Mouse (Mus musculus) olfactory bulb, adult 2 months (tissue): Measurements from ENCODE around the gene Zfp668. TPM values are rescaled to one million over a fixed set of nuclear protein-coding genes. Genes with fewer than 3 reads are reported as not detected.

Source experiments
- H3K27ac ChIP-seq: fragments of 200-500 bp; 2 replicates; pipeline ENCODE4 v1.5.1; 2012; ENCODE audit warnings: low read depth, low read length; ENCODE audit not compliant: insufficient read depth
- H3K4me1 ChIP-seq: fragments of 200-500 bp; 2 replicates; pipeline ENCODE4 v1.6.1; 2012; ENCODE audit warnings: low read length; ENCODE audit not compliant: control insufficient read depth, insufficient read depth
- H3K4me3 ChIP-seq: fragments of 200-500 bp; 2 replicates; pipeline ENCODE4 v1.5.1; 2012; ENCODE audit warnings: mild to moderate bottlenecking, low read depth, low read length, moderate library complexity; ENCODE audit not compliant: insufficient read depth
- CTCF ChIP-seq: fragments of 200-500 bp; IDR thresholded peaks from 2 replicates; pipeline ENCODE4 v1.5.1; 2012; ENCODE audit warnings: low read depth, mild to moderate bottlenecking, low read length, moderate library complexity; ENCODE audit not compliant: insufficient read depth
- POLR2A ChIP-seq: fragments of 200-500 bp; IDR thresholded peaks from 2 replicates; pipeline ENCODE4 v1.6.1; 2012; ENCODE audit warnings: mild to moderate bottlenecking, low read depth, low read length, moderate library complexity; ENCODE audit not compliant: insufficient read depth
- WGBS: fragments of 180-500 bp; shearing (Covaris S2); methylation state at CpG from one replicate; pipeline ENCODE4 v1.1.7; 2018; 5-methylcytosine and 5-hydroxymethylcytosine counted together
- polyA plus RNA-seq: library from polyadenylated mRNA; stranded (reverse); fragments of >200 nt; gene quantifications from 2 replicates; pipeline ENCODE4 v1.2.4, GENCODE M21; 2012; ENCODE audit warnings: low replicate concordance; ENCODE audit not compliant: missing spikeins, insufficient read depth, insufficient read length

The Zfp668 gene
- polyA plus RNA-seq, 1 experiment = not detected

GRCm38 (mm10) chr7:127814241-127814921, 62.2 kb downstream of the Zfp668 start:
- peak overlapping the region; percentile 84 for H3K27ac ChIP-seq
- no peak for TF ChIP-seq POLR2A
- TF ChIP-seq CTCF = no peak
- peaks cover 54% of the 10 kb centered on the region for H3K4me1 ChIP-seq
- WGBS = 17% methylated on average over 19 of the region's 19 CpGs
- H3K4me3 ChIP-seq = no peak overlapping the region

- TF ChIP-seq POLR2A (no peak), CTCF (no peak)
- H3K4me1 ChIP-seq = peaks cover 50% of the 10 kb centered on the region
- whole genome bisulfite sequencing = 22% methylated on average over 4 of the region's 4 CpGs
- peak overlapping the region; percentile 84 for H3K27ac ChIP-seq
- no peak overlapping the region for H3K4me3 ChIP-seq
These were observed 62.8 kb downstream of the Zfp668 start for GRCm38 (mm10) chr7:127813821-127814220.

Other genes with a start within 250 kb of the Zfp668 start
- not detected in 2 replicates for gene Bcl7c, start 167.9 kb downstream of the Zfp668 start, polyA plus RNA-seq
- gene Ctf1, start 164.1 kb downstream of the Zfp668 start, polyA plus RNA-seq = not detected in 2 replicates
- not detected in 2 replicates for gene Ctf2, start 144.7 kb downstream of the Zfp668 start, polyA plus RNA-seq
- gene Fbxl19, start 132.3 kb downstream of the Zfp668 start, polyA plus RNA-seq = not detected in 2 replicates
- not detected in 2 replicates for gene Orai3, start 107.0 kb downstream of the Zfp668 start, polyA plus RNA-seq
- 526 TPM in 1 of 2 replicates, not detected in the other for gene Setd1a, start 100.2 kb downstream of the Zfp668 start, polyA plus RNA-seq
- gene Gm49388, start 91.2 kb downstream of the Zfp668 start, polyA plus RNA-seq = not detected in 2 replicates
- gene Hsd3b7, start 76.2 kb downstream of the Zfp668 start, polyA plus RNA-seq = not detected in 2 replicates
- gene Stx4a, start 52.5 kb downstream of the Zfp668 start, polyA plus RNA-seq = not detected in 2 replicates
- 303 TPM in 1 of 2 replicates, not detected in the other for gene Stx1b, start 52.3 kb downstream of the Zfp668 start, polyA plus RNA-seq
- not detected in 2 replicates for gene Zfp646, start 607 bp downstream of the Zfp668 start, polyA plus RNA-seq
- not detected in 2 replicates for gene Prss53, start 14.1 kb upstream of the Zfp668 start, polyA plus RNA-seq
- gene Gm21974, start 18.6 kb upstream of the Zfp668 start, polyA plus RNA-seq = not detected in 2 replicates
- not detected in 2 replicates for gene Vkorc1, start 18.8 kb upstream of the Zfp668 start, polyA plus RNA-seq
- gene Bckdk, start 27.3 kb upstream of the Zfp668 start, polyA plus RNA-seq = not detected in 2 replicates
- gene Kat8, start 35.7 kb upstream of the Zfp668 start, polyA plus RNA-seq = not detected in 2 replicates
- gene Prss8, start 53.3 kb upstream of the Zfp668 start, polyA plus RNA-seq = not detected in 2 replicates
- gene Prss36, start 69.9 kb upstream of the Zfp668 start, polyA plus RNA-seq = not detected in 2 replicates
- 1,012 and 1,678 TPM in 2 replicates for gene Fus, start 90.6 kb upstream of the Zfp668 start, polyA plus RNA-seq
- gene Pycard, start 117.0 kb upstream of the Zfp668 start, polyA plus RNA-seq = 340 TPM in 1 of 2 replicates, not detected in the other
- gene Trim72, start 127.1 kb upstream of the Zfp668 start, polyA plus RNA-seq = not detected in 2 replicates
- not detected in 2 replicates for gene Itgam, start 185.8 kb upstream of the Zfp668 start, polyA plus RNA-seq
- gene Gm49368, start 185.9 kb upstream of the Zfp668 start, polyA plus RNA-seq = not detected in 2 replicates